Mouse (Mus musculus) myocyte (in vitro differentiated cells): ENCODE measurements at regions not wholly inside any gene's neighbourhood (a gene's known extent, or its start where the extent isn't known, plus 50 kb on each side); places are given as distances from the start of the nearest gene placed in this dataset.
A peak's percentile ranks its signal among the peaks of the same experiment; 100 is the strongest.

Experiments used
- H3K27me3 ChIP-seq: one replicate; pipeline ENCODE4 v1.6.1; 2011; ENCODE audit not compliant: control insufficient read depth, insufficient read depth, insufficient read length
- H3K36me3 ChIP-seq: one replicate; pipeline ENCODE4 v1.6.1; 2011; ENCODE audit not compliant: control insufficient read depth, insufficient read depth
- H3K4me2 ChIP-seq: one replicate; pipeline ENCODE4 v1.6.1; 2011; ENCODE audit warnings: low read depth, control low read depth
- H3K4me3 ChIP-seq: one replicate; pipeline ENCODE4 v1.5.1; 2011; ENCODE audit warnings: mild to moderate bottlenecking, control low read depth, moderate library complexity
- H3K79me2 ChIP-seq: one replicate; pipeline ENCODE4 v1.6.1; 2011; ENCODE audit not compliant: control insufficient read depth, insufficient read depth
- H3ac ChIP-seq: one replicate; pipeline ENCODE4 v1.6.1; 2011; ENCODE audit not compliant: control insufficient read depth, insufficient read length
- CEBPB ChIP-seq: IDR thresholded peaks from 2 replicates; pipeline ENCODE4 v1.6.1; 2011; ENCODE audit warnings: mild to moderate bottlenecking, moderate library complexity; ENCODE audit not compliant: poor library complexity, insufficient read depth, severe bottlenecking
- E2F4 ChIP-seq: IDR thresholded peaks from one replicate; pipeline ENCODE4 v1.6.1; 2011; ENCODE audit warnings: mild to moderate bottlenecking, control low read depth, moderate library complexity; ENCODE audit not compliant: insufficient read depth
- MAX ChIP-seq: IDR thresholded peaks from one replicate; pipeline ENCODE4 v1.6.1; 2011; ENCODE audit warnings: low read depth, mild to moderate bottlenecking, control low read depth
- MYOD1 ChIP-seq, 3 experiments: IDR thresholded peaks; one replicate each; pipeline ENCODE4 v1.6.1; 2011; ENCODE audit warnings: control low read depth in 2 of 3, low read depth in 2 of 3, mild to moderate bottlenecking in 2 of 3, moderate library complexity in 1 of 3; ENCODE audit not compliant: insufficient read length in 2 of 3, control insufficient read depth in 1 of 3
- MYOG ChIP-seq, 3 experiments: IDR thresholded peaks; one replicate each; pipeline ENCODE4 v1.6.1; 2011; ENCODE audit warnings: control low read depth in 2 of 3, low read depth in 2 of 3, mild to moderate bottlenecking in 2 of 3; ENCODE audit not compliant: insufficient read length in 2 of 3, control insufficient read depth in 1 of 3, insufficient read depth in 1 of 3
- POLR2A ChIP-seq: IDR thresholded peaks from one replicate; pipeline ENCODE4 v1.6.1; 2011; ENCODE audit warnings: low read depth, mild to moderate bottlenecking, control low read depth, moderate library complexity; ENCODE audit not compliant: insufficient read length
- POLR2AphosphoS2 ChIP-seq: IDR thresholded peaks from one replicate; pipeline ENCODE4 v1.6.1; 2011; ENCODE audit warnings: low read depth, control low read depth; ENCODE audit not compliant: insufficient read length
- REST ChIP-seq: IDR thresholded peaks from one replicate; pipeline ENCODE4 v1.6.1; 2011; ENCODE audit warnings: mild to moderate bottlenecking, control low read depth, moderate library complexity; ENCODE audit not compliant: insufficient read depth, insufficient read length
- SRF ChIP-seq: IDR thresholded peaks from one replicate; pipeline ENCODE4 v1.6.1; 2011; ENCODE audit warnings: low read depth; ENCODE audit not compliant: control insufficient read depth, insufficient read length
- TCF12 ChIP-seq: IDR thresholded peaks from one replicate; pipeline ENCODE4 v1.6.1; 2011; ENCODE audit warnings: mild to moderate bottlenecking, control low read depth; ENCODE audit not compliant: poor library complexity, insufficient read depth, severe bottlenecking
- TCF3 ChIP-seq: IDR thresholded peaks from one replicate; pipeline ENCODE4 v1.6.1; 2011; ENCODE audit warnings: low read depth, control low read depth; ENCODE audit not compliant: insufficient read length
- USF1 ChIP-seq: IDR thresholded peaks from one replicate; pipeline ENCODE4 v1.6.1; 2011; ENCODE audit warnings: low read depth, mild to moderate bottlenecking, control low read depth, moderate library complexity

GRCm38 (mm10) chr16:24092136-24092535 lies 103.5 kb upstream of the Bcl6 start:
- Histone ChIP-seq H3K4me3 (no peak overlapping the region), H3K79me2 (no peaks in the 10 kb centered on the region), H3ac (no peak overlapping the region), H3K27me3 (no peaks in the 10 kb centered on the region), H3K36me3 (no peaks in the 10 kb centered on the region), H3K4me2 (no peak overlapping the region)
- TF ChIP-seq TCF12 (no peak), POLR2AphosphoS2 (no peak), MAX (no peak), SRF (no peak), REST (no peak), E2F4 (no peak), MYOG (IDR thresholded peaks at IDR 0.05; ENCODE audit: control insufficient read depth in 1 of 3, insufficient read depth in 1 of 3, insufficient read length in 2 of 3, low read depth in 2 of 3) (no peak), TCF3 (no peak), POLR2A (no peak), CEBPB (no peak), MYOD1 (IDR thresholded peaks at IDR 0.05; ENCODE audit: control insufficient read depth in 1 of 3, insufficient read length in 2 of 3, low read depth in 2 of 3) (no peak), USF1 (no peak)

- H3K4me2 ChIP-seq, result no peak overlapping the region
- H3ac ChIP-seq, result no peak overlapping the region
- H3K36me3 ChIP-seq, result no peaks in the 10 kb centered on the region
- TF ChIP-seq E2F4 (no peak), SRF (no peak), TCF3 (no peak), CEBPB (no peak), POLR2AphosphoS2 (no peak), POLR2A (no peak), MYOD1 (IDR thresholded peaks at IDR 0.05; ENCODE audit: control insufficient read depth in 1 of 3, insufficient read length in 2 of 3, low read depth in 2 of 3) (no peak), TCF12 (no peak)
- no peak overlapping the region for H3K4me3 ChIP-seq
- no peaks in the 10 kb centered on the region for H3K79me2 ChIP-seq
- no peaks in the 10 kb centered on the region for H3K27me3 ChIP-seq
Observed at GRCm38 (mm10) chr16:24090981-24091380, 102.3 kb upstream of the Bcl6 start.

GRCm38 (mm10) chr16:24089840-24090762 lies 101.4 kb upstream of the Bcl6 start:
- H3K36me3 ChIP-seq, result no peaks in the 10 kb centered on the region
- no peaks in the 10 kb centered on the region for H3K27me3 ChIP-seq
- TF ChIP-seq MYOG (IDR thresholded peaks at IDR 0.05; ENCODE audit: control insufficient read depth in 1 of 3, insufficient read depth in 1 of 3, insufficient read length in 2 of 3, low read depth in 2 of 3), result no peak
- TF ChIP-seq CEBPB, result no peak
- TF ChIP-seq POLR2A, result no peak
- TF ChIP-seq TCF3, result no peak
- TF ChIP-seq USF1, result no peak
- TF ChIP-seq POLR2AphosphoS2, result no peak
- H3ac ChIP-seq, result no peak overlapping the region
- H3K79me2 ChIP-seq, result no peaks in the 10 kb centered on the region
- H3K4me2 ChIP-seq, result no peak overlapping the region
- no peak overlapping the region for H3K4me3 ChIP-seq

- H3K36me3 ChIP-seq, result no peaks in the 10 kb centered on the region
- no peak overlapping the region for H3K4me2 ChIP-seq
- H3K4me3 ChIP-seq, result no peak overlapping the region
- H3K79me2 ChIP-seq, result no peaks in the 10 kb centered on the region
- H3ac ChIP-seq, result no peak overlapping the region
- H3K27me3 ChIP-seq, result no peaks in the 10 kb centered on the region
- TF ChIP-seq CEBPB (0 out of 2 replicates have a peak, but pooled peaks have one; percentile 7), MYOG (IDR thresholded peaks at IDR 0.05; ENCODE audit: control insufficient read depth in 1 of 3, insufficient read depth in 1 of 3, insufficient read length in 2 of 3, low read depth in 2 of 3) (no peak)
Observed at GRCm38 (mm10) chr16:24083966-24084365, 95.3 kb upstream of the Bcl6 start.

GRCm38 (mm10) chr16:24080471-24080870 lies 91.8 kb upstream of the Bcl6 start:
- Histone ChIP-seq H3K27me3 (no peaks in the 10 kb centered on the region), H3K79me2 (no peaks in the 10 kb centered on the region), H3K4me2 (no peak overlapping the region), H3K4me3 (no peak overlapping the region), H3K36me3 (no peaks in the 10 kb centered on the region), H3ac (no peak overlapping the region)
- no peak for TF ChIP-seq TCF3
- no peak for TF ChIP-seq E2F4
- no peak for TF ChIP-seq MYOD1 (IDR thresholded peaks at IDR 0.05; ENCODE audit: control insufficient read depth in 1 of 3, insufficient read length in 2 of 3, low read depth in 2 of 3)
- TF ChIP-seq MYOG (IDR thresholded peaks at IDR 0.05; ENCODE audit: control insufficient read depth in 1 of 3, insufficient read depth in 1 of 3, insufficient read length in 2 of 3, low read depth in 2 of 3), result no peak
- TF ChIP-seq MAX, result no peak
- no peak for TF ChIP-seq TCF12
- TF ChIP-seq REST, result no peak
- TF ChIP-seq POLR2A, result no peak
